12 mouse cellular contexts compared by ENCODE assay signal in the genomic region with DNA sequence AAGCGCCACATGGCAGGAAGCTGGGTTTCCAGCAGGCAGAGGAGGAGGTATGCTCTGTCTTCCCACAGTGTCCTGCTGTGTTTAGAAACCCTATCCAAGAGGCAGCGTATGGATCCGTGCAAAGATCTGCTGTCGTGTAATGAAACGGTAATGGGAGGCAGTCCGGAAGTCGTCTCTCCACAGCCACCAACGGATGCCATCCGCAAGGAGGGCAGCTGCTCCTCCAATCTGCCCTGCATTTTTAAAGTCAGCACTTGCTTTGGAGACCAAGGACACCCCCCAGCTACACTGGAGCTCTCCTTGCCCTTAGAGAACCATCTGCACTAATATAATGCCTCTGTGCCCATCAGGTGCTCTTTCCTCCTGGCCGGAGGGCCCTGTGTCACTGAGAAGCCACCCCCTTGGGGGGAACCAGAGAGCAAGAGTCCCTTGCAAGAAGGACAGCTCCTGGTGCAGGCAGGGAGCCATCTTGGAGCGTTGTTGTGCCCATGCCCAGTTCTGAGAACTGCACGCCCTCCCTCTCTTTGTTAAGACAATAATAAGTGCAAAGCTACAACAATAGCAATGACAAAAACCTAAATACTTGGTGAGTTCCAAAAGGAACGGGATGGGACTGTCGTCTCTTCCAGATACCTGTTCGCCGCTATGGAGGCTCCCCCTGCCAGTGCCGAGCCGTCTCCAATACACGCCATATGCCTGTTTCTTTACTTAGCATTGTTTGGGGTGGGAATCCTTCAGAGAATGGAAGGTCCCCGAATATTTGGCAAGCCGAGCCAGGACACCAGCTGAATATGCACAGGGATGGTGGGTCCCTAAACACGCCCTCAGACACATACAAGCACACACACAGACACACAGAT.
DNase-seq lines count a peak whose midpoint lies in the region; ATAC-seq lines count a peak whose summit lies in the region.
"Had no signal": no experiment of that assay in that cellular context is flagged by ENCODE, and none has a peak within 500 bp of the region (broad histone marks: within the 10 kb centered on the region; RNA-seq: fewer than 3 reads in every experiment).

No protein-coding gene starts in this region.

- 0 out of 2 replicates have a peak overlapping the region, but pooled peaks have one; percentile 11 for H3K4me2 ChIP-seq in forebrain, embryonic 16.5 days (ENCODE audit: low read length)
- H3K4me2 ChIP-seq in kidney, embryonic 16.5 days (replicated peaks; ENCODE audit: low read depth, low read length): no peak overlapping the region

- intact Hi-C loops in heart, postnatal 36 days (cut with DNase I): no loop called here

- H3K9ac ChIP-seq in forebrain, embryonic 16.5 days (replicated peaks; ENCODE audit: low read depth, low read length): no peak overlapping the region
- H3K9ac ChIP-seq in kidney, embryonic 16.5 days (replicated peaks; ENCODE audit: low read length): no peak overlapping the region
- H3K9ac ChIP-seq: liver, embryonic 14.5 days had no signal

- H3K4me3 ChIP-seq in forebrain, embryonic 16.5 days (replicated peaks; ENCODE audit: low read length): no peak overlapping the region
- no peak overlapping the region for H3K4me3 ChIP-seq in kidney, embryonic 16.5 days (ENCODE audit: low read length)

- H3K27ac ChIP-seq in forebrain, embryonic 16.5 days (ENCODE audit: low read length): no peak overlapping the region; the same call in 1 of the 2 replicates
- H3K27ac ChIP-seq in kidney, embryonic 16.5 days (ENCODE audit: low read length): no peak overlapping the region
- H3K27ac ChIP-seq: liver, embryonic 14.5 days; macrophage had no signal

- H3K27me3 ChIP-seq in forebrain, embryonic 16.5 days (replicated peaks; ENCODE audit: control insufficient read depth, insufficient read depth, low read length): no peaks in the 10 kb centered on the region
- no peaks in the 10 kb centered on the region for H3K27me3 ChIP-seq in kidney, embryonic 16.5 days (ENCODE audit: insufficient read depth, low read length)

- no peak for DNase-seq in frontal cortex, postnatal 14 days (ENCODE audit: low spot score in 2 of 2)
- peak; percentile 66 for DNase-seq in cerebellum, adult 8-10 months
- DNase-seq in layer of hippocampus, postnatal 10 days (ENCODE audit: low spot score in 2 of 2): peak; percentile 48 to 56
- no peak for DNase-seq in heart, postnatal 36 days
- DNase-seq: heart, adult 18-20 months; kidney, postnatal 10 days had no signal

- WGBS in forebrain, embryonic 16.5 days: 65% methylated on average over 22 of the region's 22 CpGs
- WGBS in kidney, embryonic 16.5 days: 86% methylated on average over 22 of the region's 22 CpGs

- H3K9me3 ChIP-seq in forebrain, embryonic 16.5 days (ENCODE audit: control insufficient read depth, low read length): no peaks in the 10 kb centered on the region
- no peaks in the 10 kb centered on the region for H3K9me3 ChIP-seq in kidney, embryonic 16.5 days (ENCODE audit: low read length)

- no peaks in the 10 kb centered on the region for H3K36me3 ChIP-seq in forebrain, embryonic 16.5 days (ENCODE audit: control insufficient read depth, insufficient read depth)
- H3K36me3 ChIP-seq in kidney, embryonic 16.5 days (ENCODE audit: insufficient read depth, low read length): no peaks in the 10 kb centered on the region

- peak; percentile 69 for ATAC-seq in frontal cortex, adult (ENCODE audit: low TSS enrichment)
- ATAC-seq in forebrain, embryonic 16.5 days: peak; percentile 44
- ATAC-seq in activated CD4-positive, CD25-positive, alpha-beta regulatory T cell, adult 4 months: no peak
- no peak for ATAC-seq in kidney, embryonic 16.5 days (ENCODE audit: low FRiP score, low TSS enrichment)

- H3K4me1 ChIP-seq in forebrain, embryonic 16.5 days (replicated peaks; ENCODE audit: control insufficient read depth, insufficient read depth, low read length): peaks cover 29% of the 10 kb centered on the region
- H3K4me1 ChIP-seq in kidney, embryonic 16.5 days (ENCODE audit: insufficient read depth, low read length): no peaks in the 10 kb centered on the region

Comparison
In these comparisons a context has a peak if more than half of its experiments do, and no peak if none do; other contexts are left out.
1. ATAC-seq: peak in frontal cortex, adult (single experiment) and forebrain, embryonic 16.5 days (single experiment); none in activated CD4-positive, CD25-positive, alpha-beta regulatory T cell, adult 4 months (single experiment) and kidney, embryonic 16.5 days (single experiment).
2. DNase-seq: peak in cerebellum, adult 8-10 months (single experiment) and layer of hippocampus, postnatal 10 days (2 of 2); none in frontal cortex, postnatal 14 days (0 of 2) and heart, postnatal 36 days (0 of 2).